12 mouse cellular contexts compared by ENCODE assay signal in genomic region chr12:103355746-103356414, GRCm38 (mm10). TPM values are rescaled to one million over a fixed set of nuclear protein-coding genes. Genes with fewer than 3 reads are reported as not detected.
DNase-seq lines count a peak whose midpoint lies in the region; ATAC-seq and TF ChIP-seq lines count a peak whose summit lies in the region.
"Had no signal": no experiment of that assay in that cellular context is flagged by ENCODE, and none has a peak within 500 bp of the region (broad histone marks: within the 10 kb centered on the region; RNA-seq: fewer than 3 reads in every experiment).

Gene Asb2 (minus strand): TSS chr12:103356001.

- TF ChIP-seq CTCF in midbrain, postnatal 0 days (IDR thresholded peaks at IDR 0.05) = no peak

- no peaks in the 10 kb centered on the region for H3K9me3 ChIP-seq in embryonic facial prominence, embryonic 14.5 days (ENCODE audit: control insufficient read depth, low read length)
- H3K9me3 ChIP-seq in embryonic facial prominence, embryonic 10.5 days = no peaks in the 10 kb centered on the region
- H3K9me3 ChIP-seq in heart, embryonic 14.5 days (ENCODE audit: control insufficient read depth, low read length) = no peaks in the 10 kb centered on the region
- no peaks in the 10 kb centered on the region for H3K9me3 ChIP-seq in forebrain, embryonic 10.5 days
- H3K9me3 ChIP-seq in midbrain, postnatal 0 days (ENCODE audit: low read length) = no peaks in the 10 kb centered on the region
- H3K9me3 ChIP-seq: hindbrain, embryonic 15.5 days had no signal

- no peak within 1 kb of the TSS for H3K9ac ChIP-seq in embryonic facial prominence, embryonic 14.5 days (ENCODE audit: low read depth, low read length)
- peak within 1 kb of the TSS; percentile 70 for H3K9ac ChIP-seq in heart, embryonic 14.5 days (ENCODE audit: low read length)
- H3K9ac ChIP-seq in midbrain, postnatal 0 days (replicated peaks; ENCODE audit: low read length, poor library complexity, severe bottlenecking) = no peak within 1 kb of the TSS
- H3K9ac ChIP-seq: hindbrain, embryonic 15.5 days had no signal

- no peak for ATAC-seq in embryonic facial prominence, embryonic 14.5 days (ENCODE audit: low read depth)
- ATAC-seq in heart, embryonic 14.5 days (ENCODE audit: insufficient number of reproducible peaks, insufficient read depth, low FRiP score, low read depth) = no peak
- no peak for ATAC-seq in midbrain, postnatal 0 days (ENCODE audit: low FRiP score)
- ATAC-seq: Patski had no signal

- DNase-seq in embryonic facial prominence, embryonic 14.5 days (ENCODE audit: low spot score) = no peak
- DNase-seq in embryonic facial prominence, embryonic 10.5 days (ENCODE audit: low spot score) = no peak
- DNase-seq in gastrocnemius, adult 18-20 months (ENCODE audit: low spot score) = peak; percentile 86
- DNase-seq in lung, postnatal 14 days = peak; percentile 26
- no peak for DNase-seq in forebrain, embryonic 10.5 days (ENCODE audit: extremely low spot score, low spot score)
- no peak for DNase-seq in urinary bladder, postnatal 10 days (ENCODE audit: low spot score)
- no peak for DNase-seq in midbrain, postnatal 0 days (ENCODE audit: low spot score)
- DNase-seq: midbrain, embryonic 14.5 days; thymus, postnatal 4 days had no signal

- no peak within 1 kb of the TSS for H3K27ac ChIP-seq in embryonic facial prominence, embryonic 14.5 days (replicated peaks; ENCODE audit: low read depth, low read length)
- no peak within 1 kb of the TSS for H3K27ac ChIP-seq in embryonic facial prominence, embryonic 10.5 days (replicated peaks)
- peak within 1 kb of the TSS; percentile 81 to 94 for H3K27ac ChIP-seq in heart, embryonic 14.5 days (replicated peaks in 1 of 2; ENCODE audit: control insufficient read depth in 1 of 2, insufficient read depth in 1 of 2, low read depth in 2 of 2, low read length in 2 of 2)
- no peak within 1 kb of the TSS for H3K27ac ChIP-seq in forebrain, embryonic 10.5 days
- no peak within 1 kb of the TSS for H3K27ac ChIP-seq in midbrain, postnatal 0 days (ENCODE audit: low read depth, low read length)
- H3K27ac ChIP-seq: hindbrain, embryonic 15.5 days had no signal

- 59% methylated on average over 14 of the region's 14 CpGs for WGBS in embryonic facial prominence, embryonic 14.5 days
- 77% methylated on average over 14 of the region's 14 CpGs for WGBS in embryonic facial prominence, embryonic 10.5 days
- WGBS in heart, embryonic 14.5 days = 26% methylated on average over 14 of the region's 14 CpGs
- WGBS in forebrain, embryonic 10.5 days = 87% methylated on average over 14 of the region's 14 CpGs
- WGBS in midbrain, postnatal 0 days = 68% methylated on average over 14 of the region's 14 CpGs

- H3K4me1 ChIP-seq in embryonic facial prominence, embryonic 14.5 days (ENCODE audit: control insufficient read depth, insufficient read depth, low read length) = no peaks in the 10 kb centered on the region
- H3K4me1 ChIP-seq in embryonic facial prominence, embryonic 10.5 days = peaks cover 21% of the 10 kb centered on the region
- peaks cover 33 to 40% of the 10 kb centered on the region in 2 experiments for H3K4me1 ChIP-seq in heart, embryonic 14.5 days (ENCODE audit: control insufficient read depth in 2 of 2, insufficient read depth in 2 of 2, low read length in 2 of 2)
- peaks cover 13% of the 10 kb centered on the region for H3K4me1 ChIP-seq in forebrain, embryonic 10.5 days
- H3K4me1 ChIP-seq in midbrain, postnatal 0 days (ENCODE audit: insufficient read depth, low read length) = no peaks in the 10 kb centered on the region

- H3K27me3 ChIP-seq in embryonic facial prominence, embryonic 14.5 days (replicated peaks; ENCODE audit: control insufficient read depth, insufficient read depth, low read length) = no peaks in the 10 kb centered on the region
- H3K27me3 ChIP-seq in embryonic facial prominence, embryonic 10.5 days (replicated peaks; ENCODE audit: low read depth, poor library complexity, severe bottlenecking) = no peaks in the 10 kb centered on the region
- H3K27me3 ChIP-seq in heart, embryonic 14.5 days (ENCODE audit: control insufficient read depth, insufficient read depth, low read length) = no peaks in the 10 kb centered on the region
- H3K27me3 ChIP-seq in forebrain, embryonic 10.5 days (ENCODE audit: poor library complexity, severe bottlenecking) = no peaks in the 10 kb centered on the region
- no peaks in the 10 kb centered on the region for H3K27me3 ChIP-seq in midbrain, postnatal 0 days (ENCODE audit: insufficient read depth, low read length)
- H3K27me3 ChIP-seq: hindbrain, embryonic 15.5 days had no signal

- no peaks in the 10 kb centered on the region for H3K36me3 ChIP-seq in embryonic facial prominence, embryonic 14.5 days (ENCODE audit: control insufficient read depth, insufficient read depth, low read length)
- H3K36me3 ChIP-seq in embryonic facial prominence, embryonic 10.5 days (replicated peaks) = no peaks in the 10 kb centered on the region
- no peaks in the 10 kb centered on the region for H3K36me3 ChIP-seq in heart, embryonic 14.5 days (ENCODE audit: control insufficient read depth, insufficient read depth, low read length)
- no peaks in the 10 kb centered on the region for H3K36me3 ChIP-seq in forebrain, embryonic 10.5 days (replicated peaks)
- H3K36me3 ChIP-seq in midbrain, postnatal 0 days (ENCODE audit: insufficient read depth, low read length) = no peaks in the 10 kb centered on the region
- H3K36me3 ChIP-seq: hindbrain, embryonic 15.5 days had no signal

- no peak within 1 kb of the TSS for H3K4me2 ChIP-seq in embryonic facial prominence, embryonic 14.5 days (ENCODE audit: low read depth, low read length)
- H3K4me2 ChIP-seq in heart, embryonic 14.5 days (ENCODE audit: low read length) = peak within 1 kb of the TSS; percentile 58
- no peak within 1 kb of the TSS for H3K4me2 ChIP-seq in midbrain, postnatal 0 days (ENCODE audit: low read depth, low read length, poor library complexity, severe bottlenecking)
- H3K4me2 ChIP-seq: hindbrain, embryonic 15.5 days had no signal

- no peak within 1 kb of the TSS for H3K4me3 ChIP-seq in embryonic facial prominence, embryonic 14.5 days (ENCODE audit: low read depth, low read length)
- H3K4me3 ChIP-seq in embryonic facial prominence, embryonic 10.5 days = no peak within 1 kb of the TSS
- H3K4me3 ChIP-seq in heart, embryonic 14.5 days (ENCODE audit: control insufficient read depth in 1 of 2, insufficient read depth in 1 of 2, low read depth in 1 of 2, low read length in 2 of 2) = peak within 1 kb of the TSS; percentile 30 to 40
- H3K4me3 ChIP-seq in forebrain, embryonic 10.5 days = no peak within 1 kb of the TSS
- no peak within 1 kb of the TSS for H3K4me3 ChIP-seq in midbrain, postnatal 0 days (ENCODE audit: low read depth, low read length)
- H3K4me3 ChIP-seq: hindbrain, embryonic 15.5 days had no signal

RNA-seq across cellular contexts. Expression of gene Asb2, which starts in this region (rescaled TPM):
- polyA plus RNA-seq in embryonic facial prominence, embryonic 14.5 days (2014; fragmentation: Nextera tagmentation; extraction: Ambion mirVana) = 21.1 and 22.0 TPM in 2 replicates
- 0.51 and 0.75 TPM in 2 replicates for polyA plus RNA-seq in embryonic facial prominence, embryonic 10.5 days (2016; fragmentation: Nextera tagmentation; extraction: Ambion mirVana)
- 100 to 1,000 TPM; 852 to 871 TPM for total RNA-seq in gastrocnemius, adult 18-20 months (2021)
- polyA plus RNA-seq in heart, embryonic 14.5 days (2014; fragmentation: Nextera tagmentation; extraction: Ambion mirVana) = 235 and 254 TPM in 2 replicates
- polyA plus RNA-seq in forebrain, embryonic 10.5 days (2016; fragmentation: Nextera tagmentation; extraction: Ambion mirVana) = 0.43 and 0.57 TPM in 2 replicates
- total RNA-seq in midbrain, postnatal 0 days (2014; rRNA removed) = 0.93 and 4.4 TPM in 2 replicates
- polyA plus RNA-seq in midbrain, postnatal 0 days (2015; fragmentation: Nextera tagmentation; extraction: Ambion mirVana) = 1.5 and 1.9 TPM in 2 replicates

Comparison
In these comparisons a context has a peak if more than half of its experiments do, and no peak if none do; other contexts are left out.
1. RNA of gene Asb2 (total RNA-seq): 852 to 871 TPM in gastrocnemius, adult 18-20 months; 0.93 to 4.4 TPM in midbrain, postnatal 0 days; every median in the first group is over 100 times any median in the second.
2. RNA of gene Asb2 (polyA plus RNA-seq): 235 to 254 TPM in heart, embryonic 14.5 days; 21.1 to 22.0 TPM in embryonic facial prominence, embryonic 14.5 days, 1.5 to 1.9 TPM in midbrain, postnatal 0 days, 0.43 to 0.57 TPM in forebrain, embryonic 10.5 days and 0.51 to 0.75 TPM in embryonic facial prominence, embryonic 10.5 days; every median in the first group is over 10 times any median in the second.
3. DNase-seq: peak in gastrocnemius, adult 18-20 months (single experiment) and lung, postnatal 14 days (single experiment); none in embryonic facial prominence, embryonic 14.5 days (single experiment), embryonic facial prominence, embryonic 10.5 days (single experiment), forebrain, embryonic 10.5 days (single experiment), urinary bladder, postnatal 10 days (single experiment) and midbrain, postnatal 0 days (single experiment).
4. H3K27ac ChIP-seq: peak in heart, embryonic 14.5 days (2 of 2); none in embryonic facial prominence, embryonic 14.5 days (single experiment), embryonic facial prominence, embryonic 10.5 days (single experiment), forebrain, embryonic 10.5 days (single experiment) and midbrain, postnatal 0 days (single experiment).
5. H3K4me3 ChIP-seq: peak in heart, embryonic 14.5 days (2 of 2); none in embryonic facial prominence, embryonic 14.5 days (single experiment), embryonic facial prominence, embryonic 10.5 days (single experiment), forebrain, embryonic 10.5 days (single experiment) and midbrain, postnatal 0 days (single experiment).